Mouse (Mus musculus) kidney, embryonic 14.5 days (tissue): ENCODE data around the gene Lca5l. TPM values are rescaled to one million over a fixed set of nuclear protein-coding genes. Genes with fewer than 3 reads are reported as not detected.

Source experiments
- ATAC-seq: fragments of 200-750 bp; cut with Nextera tagmentation; 2 replicates; pipeline ENCODE4 v1.8.0; 2017; ENCODE audit warnings: moderate number of reproducible peaks, mild to moderate bottlenecking, moderate TSS enrichment, moderate library complexity; ENCODE audit not compliant: low FRiP score, low TSS enrichment
- H3K27ac ChIP-seq: fragments of 300-500 bp; sonication (generic); 2 replicates; pipeline ENCODE4 v1.5.1; 2014; ENCODE audit warnings: low read depth, mild to moderate bottlenecking, low read length, moderate library complexity, mixed read lengths
- H3K27me3 ChIP-seq: fragments of 300-500 bp; sonication (generic); 2 replicates; pipeline ENCODE4 v1.6.1; 2014; ENCODE audit warnings: mild to moderate bottlenecking, low read length; ENCODE audit not compliant: control insufficient read depth, insufficient read depth
- H3K36me3 ChIP-seq: fragments of 300-500 bp; sonication (generic); 2 replicates; pipeline ENCODE4 v1.6.1; 2014; ENCODE audit warnings: low read length, mixed read lengths; ENCODE audit not compliant: control insufficient read depth, insufficient read depth
- H3K4me1 ChIP-seq: fragments of 300-500 bp; sonication (generic); 2 replicates; pipeline ENCODE4 v1.6.1; 2014; ENCODE audit warnings: low read length, mixed read lengths; ENCODE audit not compliant: control insufficient read depth, insufficient read depth
- H3K4me2 ChIP-seq: fragments of 300-500 bp; sonication (generic); replicated peaks from 2 replicates; pipeline ENCODE4 v1.6.1; 2014; ENCODE audit warnings: low read depth, mild to moderate bottlenecking, low read length
- H3K4me3 ChIP-seq: fragments of 300-500 bp; sonication (generic); 2 replicates; pipeline ENCODE4 v1.5.1; 2014; ENCODE audit warnings: mild to moderate bottlenecking, low read length
- H3K9ac ChIP-seq: fragments of 300-500 bp; sonication (generic); 2 replicates; pipeline ENCODE4 v1.6.1; 2014; ENCODE audit warnings: low read depth, mild to moderate bottlenecking, low read length, moderate library complexity
- H3K9me3 ChIP-seq: fragments of 300-500 bp; sonication (generic); 2 replicates; pipeline ENCODE4 v1.6.1; 2016; ENCODE audit warnings: low read length; ENCODE audit not compliant: control insufficient read depth
- WGBS: fragments of 180-500 bp; shearing (Covaris S2); extraction: QIAGEN DNeasy Blood & Tissue Kit; methylation state at CpG from one replicate; pipeline ENCODE4 v1.1.7; 2014; 5-methylcytosine and 5-hydroxymethylcytosine counted together
- polyA plus RNA-seq: library from polyadenylated mRNA; unstranded; fragments of >200 nt; fragmentation: Nextera tagmentation; extraction: Ambion mirVana; gene quantifications from 2 replicates; pipeline ENCODE4 v1.2.1, GENCODE M21; 2014

Lca5l gene
- polyA plus RNA-seq, 1 experiment from 2014 or later: 1.5 TPM

DNA sequence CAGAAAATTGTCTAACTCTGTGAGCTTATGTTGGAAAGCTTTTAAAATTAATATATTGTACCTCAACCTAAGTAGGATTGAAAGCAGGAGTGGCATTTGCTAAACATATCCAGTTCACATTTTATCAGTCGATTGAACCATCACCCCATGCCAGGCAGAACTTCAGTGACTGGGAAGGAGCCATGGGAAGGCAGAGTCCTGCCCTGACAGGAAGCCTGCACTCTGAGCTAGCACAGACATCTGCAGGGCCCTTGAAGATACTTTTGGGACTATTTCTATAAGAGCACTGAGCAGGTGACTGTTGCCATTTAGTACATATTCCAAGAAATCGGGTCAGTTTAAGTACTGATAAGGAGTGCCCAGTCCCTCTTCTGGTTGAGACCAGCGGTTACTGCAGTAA, 29.9 kb upstream of the Lca5l start:
- Histone ChIP-seq H3K36me3 (no peaks in the 10 kb centered on the region), H3K4me3 (no peak overlapping the region), H3K4me2 (no peak overlapping the region), H3K9ac (no peak overlapping the region), H3K4me1 (no peaks in the 10 kb centered on the region), H3K9me3 (no peaks in the 10 kb centered on the region), H3K27ac (no peak overlapping the region), H3K27me3 (no peaks in the 10 kb centered on the region)
- no peak for ATAC-seq
- WGBS: 86% methylated on average over 3 of the region's 3 CpGs

DNA sequence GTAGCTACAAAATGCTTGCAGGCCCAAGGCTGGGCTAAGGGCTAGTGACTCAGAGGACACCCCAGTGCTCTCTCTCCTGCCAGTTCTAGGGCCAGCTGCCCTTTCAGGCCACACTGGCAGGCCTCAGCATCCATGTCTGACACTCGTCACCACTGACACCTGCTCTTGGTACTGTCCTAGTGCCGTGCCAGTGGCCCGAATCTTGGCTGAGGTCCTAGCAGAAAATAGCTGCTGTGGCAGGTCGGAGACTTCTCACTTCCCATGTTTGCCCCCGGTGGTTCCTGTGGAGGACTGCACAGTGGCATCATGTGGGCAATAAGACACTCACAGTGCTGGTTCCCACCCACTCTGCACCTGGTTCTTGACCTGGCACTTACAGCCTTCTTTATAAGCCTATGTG, 29.4 kb upstream of the Lca5l start:
- no peak overlapping the region for H3K4me3 ChIP-seq
- H3K36me3 ChIP-seq: no peaks in the 10 kb centered on the region
- no peak overlapping the region for H3K27ac ChIP-seq
- no peaks in the 10 kb centered on the region for H3K27me3 ChIP-seq
- H3K9ac ChIP-seq: no peak overlapping the region
- H3K4me1 ChIP-seq: no peaks in the 10 kb centered on the region
- 74% methylated on average over 5 of the region's 5 CpGs for WGBS
- H3K9me3 ChIP-seq: no peaks in the 10 kb centered on the region
- no peak overlapping the region for H3K4me2 ChIP-seq
- no peak for ATAC-seq

DNA sequence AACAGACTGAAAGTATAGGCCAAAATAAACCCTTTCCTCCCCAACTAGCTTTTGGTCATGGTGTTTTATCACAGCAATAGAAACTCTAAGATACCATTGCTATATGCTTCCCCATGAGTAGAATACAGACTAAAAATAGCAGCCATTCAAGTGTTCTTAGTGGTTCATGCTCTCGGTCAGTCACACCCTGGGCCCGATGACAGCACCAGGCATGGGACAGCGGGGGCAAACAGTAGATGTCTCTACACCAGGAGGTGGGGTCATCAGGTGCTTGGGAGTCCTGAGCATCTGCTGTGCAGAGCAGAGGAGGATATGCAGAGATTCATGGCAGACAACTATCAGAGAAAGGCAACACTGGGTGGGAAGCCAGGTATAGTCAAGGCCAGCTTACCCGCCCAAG, 21.0 kb upstream of the Lca5l start:
- H3K9ac ChIP-seq: no peak overlapping the region
- no peak overlapping the region for H3K27ac ChIP-seq
- H3K27me3 ChIP-seq: no peaks in the 10 kb centered on the region
- no peak overlapping the region for H3K4me2 ChIP-seq
- WGBS: 93% methylated on average over 4 of the region's 4 CpGs
- no peaks in the 10 kb centered on the region for H3K9me3 ChIP-seq
- ATAC-seq: no peak
- H3K36me3 ChIP-seq: no peaks in the 10 kb centered on the region
- no peaks in the 10 kb centered on the region for H3K4me1 ChIP-seq
- H3K4me3 ChIP-seq: no peak overlapping the region

- Histone ChIP-seq H3K27ac (no peak overlapping the region), H3K9ac (no peak overlapping the region), H3K4me2 (no peak overlapping the region), H3K36me3 (no peaks in the 10 kb centered on the region), H3K27me3 (no peaks in the 10 kb centered on the region), H3K9me3 (no peaks in the 10 kb centered on the region), H3K4me1 (no peaks in the 10 kb centered on the region), H3K4me3 (no peak overlapping the region)
- 81% methylated on average over 7 of the region's 7 CpGs for WGBS
- ATAC-seq: no peak
These were observed 18.8 kb upstream of the Lca5l start for GRCm38 (mm10) chr16:96210856-96211255.

DNA sequence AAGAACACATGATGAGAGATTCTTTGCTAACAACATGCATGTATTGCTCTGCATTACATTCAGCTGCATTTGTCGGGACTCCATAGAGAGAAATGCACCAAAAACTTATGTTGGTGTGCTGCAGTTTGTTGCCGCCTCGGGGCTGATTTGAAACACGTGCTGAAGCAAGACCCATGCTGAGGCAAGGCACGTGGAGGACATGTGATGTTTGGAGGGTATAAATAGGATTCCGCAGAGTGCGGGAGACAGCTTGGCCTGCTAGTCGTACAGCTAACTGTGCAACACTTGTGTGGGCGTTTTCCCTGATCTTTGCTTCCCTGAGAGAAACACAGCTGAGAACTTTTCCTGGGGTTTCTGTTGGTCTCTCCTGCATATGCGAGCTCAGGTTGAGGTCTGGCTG, 17.7 kb upstream of the Lca5l start:
- Histone ChIP-seq H3K4me3 (no peak overlapping the region), H3K27ac (no peak overlapping the region), H3K9me3 (no peaks in the 10 kb centered on the region), H3K36me3 (no peaks in the 10 kb centered on the region), H3K9ac (no peak overlapping the region), H3K4me1 (no peaks in the 10 kb centered on the region), H3K4me2 (no peak overlapping the region), H3K27me3 (no peaks in the 10 kb centered on the region)
- WGBS: 89% methylated on average over 10 of the region's 10 CpGs
- ATAC-seq: no peak

DNA sequence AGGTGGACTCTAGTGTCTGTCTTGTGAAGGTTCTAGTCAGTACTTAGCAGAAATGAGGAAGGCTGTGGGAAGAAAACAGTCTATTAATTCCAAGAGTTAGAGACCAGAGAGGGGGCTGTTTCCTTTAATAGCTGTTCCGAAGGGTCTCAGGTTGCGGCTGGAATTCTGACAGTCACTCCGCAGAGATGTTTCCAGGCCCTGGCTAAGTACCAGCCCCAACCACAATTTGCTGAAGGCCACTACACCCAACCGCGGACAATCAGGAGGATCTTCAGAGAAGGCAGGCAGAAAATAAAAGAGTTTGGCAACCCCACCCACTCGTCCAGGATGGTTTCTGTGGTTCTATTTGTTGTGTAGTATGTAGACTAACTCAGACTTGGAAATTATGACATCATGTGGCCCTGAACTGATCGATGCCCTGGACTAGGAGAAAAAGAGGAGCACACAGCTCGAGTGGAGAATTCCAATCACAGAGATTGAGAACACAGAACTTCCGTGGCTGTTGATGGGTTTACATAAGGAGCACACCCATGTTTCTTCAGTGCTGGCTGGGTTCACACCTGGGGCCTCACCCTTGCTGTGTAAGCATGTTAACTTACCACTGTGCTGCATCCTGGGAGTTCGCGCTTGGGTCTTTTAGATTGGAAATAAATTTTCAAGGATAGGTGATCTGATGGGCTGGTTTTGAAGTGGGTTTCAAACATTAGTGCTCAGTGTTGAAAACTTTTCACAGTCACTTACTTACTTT, 9.6 kb upstream of the Lca5l start:
- Histone ChIP-seq H3K27ac (no peak overlapping the region), H3K9me3 (no peaks in the 10 kb centered on the region), H3K9ac (no peak overlapping the region), H3K36me3 (no peaks in the 10 kb centered on the region), H3K27me3 (no peaks in the 10 kb centered on the region), H3K4me3 (no peak overlapping the region), H3K4me1 (peaks cover 7% of the 10 kb centered on the region), H3K4me2 (no peak overlapping the region)
- ATAC-seq: no peak
- WGBS: 57% methylated on average over 11 of the region's 11 CpGs

- peak overlapping the region; percentile 34 for H3K4me3 ChIP-seq
- H3K4me1 ChIP-seq: peaks cover 7% of the 10 kb centered on the region
- H3K36me3 ChIP-seq: no peaks in the 10 kb centered on the region
- peak overlapping the region; percentile 65 for H3K4me2 ChIP-seq
- H3K9me3 ChIP-seq: no peaks in the 10 kb centered on the region
- H3K27me3 ChIP-seq: no peaks in the 10 kb centered on the region
- ATAC-seq: peak; percentile 6; the same call in 1 of the 2 replicates
- no peak overlapping the region for H3K27ac ChIP-seq
- WGBS: 11% methylated on average over 9 of the region's 9 CpGs
- H3K9ac ChIP-seq: peak overlapping the region; percentile 48; the same call in 1 of the 2 replicates
These were observed 8.6 kb upstream of the Lca5l start for GRCm38 (mm10) chr16:96200702-96201028.

- peak within 1 kb of the TSS; percentile 34 for H3K4me3 ChIP-seq
- peak within 1 kb of the TSS; percentile 48 for H3K9ac ChIP-seq
- WGBS: 3% methylated on average over 20 of the region's 20 CpGs
- peak within 1 kb of the TSS; percentile 34; the same call in 1 of the 2 replicates for H3K27ac ChIP-seq
- H3K36me3 ChIP-seq: no peaks in the 10 kb centered on the region
- no peaks in the 10 kb centered on the region for H3K9me3 ChIP-seq
- no peaks in the 10 kb centered on the region for H3K27me3 ChIP-seq
- peak within 1 kb of the TSS; percentile 65 for H3K4me2 ChIP-seq
- peaks cover 7% of the 10 kb centered on the region for H3K4me1 ChIP-seq
- peak; percentile 92 for ATAC-seq
These were observed 8.0 kb upstream of the Lca5l start, which contains the start of gene Sh3bgr for GRCm38 (mm10) chr16:96199913-96200701. Gene Sh3bgr, plus strand, starts transcription at chr16:96200450.

GRCm38 (mm10) chr16:96187619-96188018, 4.5 kb downstream of the Lca5l start:
- H3K4me3 ChIP-seq: no peak overlapping the region
- ATAC-seq: no peak
- 87% methylated on average over 5 of the region's 5 CpGs for WGBS

More at GRCm38 (mm10) chr16:96187619-96188018, 4.5 kb downstream of the Lca5l start:
- Histone ChIP-seq H3K27me3 (no peaks in the 10 kb centered on the region), H3K4me2 (no peak overlapping the region), H3K27ac (no peak overlapping the region), H3K9ac (no peak overlapping the region), H3K36me3 (no peaks in the 10 kb centered on the region), H3K4me1 (no peaks in the 10 kb centered on the region), H3K9me3 (no peaks in the 10 kb centered on the region)
